Mouse (Mus musculus) heart, embryonic 16.5 days (tissue): ENCODE measurements around the gene Slc12a5. TPM values are rescaled to one million over a fixed set of nuclear protein-coding genes. Genes with fewer than 3 reads are reported as not detected.
A peak's percentile ranks its signal among the peaks of the same experiment; 100 is the strongest.

Experiments
- ATAC-seq: fragments of 200-750 bp; cut with Nextera tagmentation; replicated peaks from 2 replicates; pipeline ENCODE4 v1.8.0; 2017; ENCODE audit warnings: moderate number of reproducible peaks; ENCODE audit not compliant: insufficient read depth, low FRiP score; ENCODE audit errors: extremely low read depth
- H3K27ac ChIP-seq: fragments of 300-500 bp; sonication (generic); 2 replicates; pipeline ENCODE4 v1.5.1; 2014; ENCODE audit warnings: mild to moderate bottlenecking, low read length, control low read depth, moderate library complexity
- H3K27me3 ChIP-seq: fragments of 300-500 bp; sonication (generic); 2 replicates; pipeline ENCODE4 v1.6.1; 2014; ENCODE audit warnings: low read length, mixed read lengths; ENCODE audit not compliant: control insufficient read depth, insufficient read depth
- H3K36me3 ChIP-seq: fragments of 300-500 bp; sonication (generic); 2 replicates; pipeline ENCODE4 v1.6.1; 2014; ENCODE audit not compliant: control insufficient read depth, insufficient read depth
- H3K4me1 ChIP-seq: fragments of 300-500 bp; sonication (generic); 2 replicates; pipeline ENCODE4 v1.6.1; 2014; ENCODE audit warnings: low read length, mixed read lengths; ENCODE audit not compliant: control insufficient read depth, insufficient read depth
- H3K4me2 ChIP-seq: fragments of 300-500 bp; sonication (generic); 2 replicates; pipeline ENCODE4 v1.6.1; 2014; ENCODE audit warnings: low read depth, mild to moderate bottlenecking, control low read depth, low read length
- H3K4me3 ChIP-seq: fragments of 300-500 bp; sonication (generic); 2 replicates; pipeline ENCODE4 v1.5.1; 2014; ENCODE audit warnings: mild to moderate bottlenecking, control low read depth, low read length
- H3K9ac ChIP-seq: fragments of 300-500 bp; sonication (generic); 2 replicates; pipeline ENCODE4 v1.6.1; 2014; ENCODE audit warnings: low read length, control low read depth
- H3K9me3 ChIP-seq: fragments of 300-500 bp; sonication (generic); replicated peaks from 2 replicates; pipeline ENCODE4 v1.6.1; 2016; ENCODE audit warnings: low read length; ENCODE audit not compliant: control insufficient read depth
- WGBS: fragments of 180-500 bp; shearing (Covaris S2); extraction: QIAGEN DNeasy Blood & Tissue Kit; methylation state at CpG from one replicate; pipeline ENCODE4 v1.1.7; 2014; 5-methylcytosine and 5-hydroxymethylcytosine counted together
- polyA plus RNA-seq: library from polyadenylated mRNA; unstranded; fragments of >200 nt; fragmentation: Nextera tagmentation; extraction: Ambion mirVana; gene quantifications from 2 replicates; pipeline ENCODE4 v1.2.1, GENCODE M21; 2015

Slc12a5 gene
- polyA plus RNA-seq, 1 experiment from 2014 or later: 0.68 TPM

- Histone ChIP-seq H3K9ac (no peak overlapping the region), H3K4me3 (no peak overlapping the region), H3K4me1 (no peaks in the 10 kb centered on the region), H3K27me3 (no peaks in the 10 kb centered on the region), H3K4me2 (no peak overlapping the region), H3K36me3 (peaks cover 40% of the 10 kb centered on the region), H3K27ac (no peak overlapping the region), H3K9me3 (no peaks in the 10 kb centered on the region)
- WGBS: 84% methylated on average over 5 of the region's 5 CpGs
- no peak for ATAC-seq
Observed at GRCm38 (mm10) chr2:165014935-165015334, 54.3 kb downstream of the Slc12a5 start.

DNA sequence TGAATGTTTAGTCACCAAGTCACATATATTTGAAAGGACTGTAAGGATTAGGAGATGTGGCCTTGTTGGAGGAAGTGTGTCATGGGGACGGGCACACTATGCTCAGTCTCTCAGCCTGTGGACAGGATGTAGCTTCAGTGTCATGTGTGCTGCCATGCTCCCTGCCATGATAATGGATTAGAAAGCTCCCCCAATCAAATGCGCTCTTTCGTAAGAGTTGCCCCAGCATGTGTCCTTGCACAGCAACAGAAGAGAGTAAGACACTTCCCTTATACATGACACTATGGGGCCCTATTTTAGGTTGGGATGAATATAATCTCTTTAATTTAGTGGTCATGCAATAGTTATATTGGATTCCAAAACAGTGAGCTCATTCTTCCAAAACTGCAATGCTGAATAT is 59.9 kb downstream of the Slc12a5 start:
- no peak for ATAC-seq
- Histone ChIP-seq H3K27me3 (no peaks in the 10 kb centered on the region), H3K4me3 (no peak overlapping the region), H3K9ac (no peak overlapping the region), H3K9me3 (no peaks in the 10 kb centered on the region), H3K36me3 (peaks cover 18% of the 10 kb centered on the region), H3K4me2 (no peak overlapping the region), H3K4me1 (no peaks in the 10 kb centered on the region), H3K27ac (no peak overlapping the region)
- WGBS: 84% methylated on average over 3 of the region's 3 CpGs

DNA sequence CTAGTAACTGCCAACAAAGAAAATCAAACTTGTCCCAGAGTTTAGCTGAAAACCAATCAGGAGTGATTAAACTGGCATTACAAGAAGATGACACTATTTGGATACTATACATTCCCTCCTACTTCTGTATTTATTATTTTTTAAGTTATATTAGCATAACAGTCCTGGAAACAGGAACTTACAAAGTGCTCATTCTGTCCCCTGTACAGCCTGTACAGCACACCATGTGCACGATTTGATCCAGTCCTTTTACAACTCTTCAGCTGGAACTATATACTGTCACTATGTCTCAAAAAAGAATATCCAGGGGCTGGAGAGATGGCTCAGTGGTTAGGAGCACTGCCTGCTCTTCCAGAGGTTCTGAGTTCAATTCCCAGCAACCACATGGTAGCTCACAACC is 66.6 kb downstream of the Slc12a5 start:
- WGBS: 77% methylated on average over 1 of the region's 1 CpGs
- Histone ChIP-seq H3K36me3 (peaks cover 7% of the 10 kb centered on the region), H3K9me3 (no peaks in the 10 kb centered on the region), H3K9ac (no peak overlapping the region), H3K4me2 (no peak overlapping the region), H3K4me3 (no peak overlapping the region), H3K27me3 (no peaks in the 10 kb centered on the region), H3K27ac (no peak overlapping the region), H3K4me1 (peaks cover 6% of the 10 kb centered on the region; the same call in 1 of the 2 replicates)
- no peak for ATAC-seq

- no peak overlapping the region for H3K4me2 ChIP-seq
Observed at GRCm38 (mm10) chr2:165032533-165032932, 71.9 kb downstream of the Slc12a5 start.

DNA sequence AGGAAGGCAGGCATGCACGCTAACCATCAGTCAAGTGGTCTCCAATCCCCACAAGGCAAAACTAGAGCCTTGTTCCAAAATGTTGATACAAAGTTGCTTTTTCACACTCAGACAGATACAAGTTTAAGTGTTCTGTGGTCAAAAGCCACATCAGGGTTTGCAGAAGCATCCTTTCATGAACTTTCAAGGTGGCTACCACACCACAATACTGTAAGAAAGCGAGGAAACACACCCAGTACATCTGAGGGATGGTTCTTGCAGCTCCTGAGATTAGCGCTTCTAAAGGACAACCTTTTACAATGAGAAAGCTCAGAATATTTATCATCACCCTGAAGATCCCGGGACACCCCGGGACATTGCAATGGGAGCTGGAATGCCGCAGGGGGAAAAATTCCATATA is 72.7 kb downstream of the Slc12a5 start:
- 36% methylated on average over 6 of the region's 6 CpGs for WGBS
- H3K27ac ChIP-seq: no peak overlapping the region
- no peak for ATAC-seq

More at GRCm38 (mm10) chr2:165032533-165032932, 71.9 kb downstream of the Slc12a5 start:
- H3K4me3 ChIP-seq: no peak overlapping the region
- H3K9me3 ChIP-seq: no peaks in the 10 kb centered on the region
- no peaks in the 10 kb centered on the region for H3K27me3 ChIP-seq
- WGBS: 58% methylated on average over 3 of the region's 3 CpGs
- ATAC-seq: no peak
- H3K4me1 ChIP-seq: peaks cover 14% of the 10 kb centered on the region
- H3K27ac ChIP-seq: no peak overlapping the region
- H3K36me3 ChIP-seq: no peaks in the 10 kb centered on the region
- H3K9ac ChIP-seq: no peak overlapping the region

DNA sequence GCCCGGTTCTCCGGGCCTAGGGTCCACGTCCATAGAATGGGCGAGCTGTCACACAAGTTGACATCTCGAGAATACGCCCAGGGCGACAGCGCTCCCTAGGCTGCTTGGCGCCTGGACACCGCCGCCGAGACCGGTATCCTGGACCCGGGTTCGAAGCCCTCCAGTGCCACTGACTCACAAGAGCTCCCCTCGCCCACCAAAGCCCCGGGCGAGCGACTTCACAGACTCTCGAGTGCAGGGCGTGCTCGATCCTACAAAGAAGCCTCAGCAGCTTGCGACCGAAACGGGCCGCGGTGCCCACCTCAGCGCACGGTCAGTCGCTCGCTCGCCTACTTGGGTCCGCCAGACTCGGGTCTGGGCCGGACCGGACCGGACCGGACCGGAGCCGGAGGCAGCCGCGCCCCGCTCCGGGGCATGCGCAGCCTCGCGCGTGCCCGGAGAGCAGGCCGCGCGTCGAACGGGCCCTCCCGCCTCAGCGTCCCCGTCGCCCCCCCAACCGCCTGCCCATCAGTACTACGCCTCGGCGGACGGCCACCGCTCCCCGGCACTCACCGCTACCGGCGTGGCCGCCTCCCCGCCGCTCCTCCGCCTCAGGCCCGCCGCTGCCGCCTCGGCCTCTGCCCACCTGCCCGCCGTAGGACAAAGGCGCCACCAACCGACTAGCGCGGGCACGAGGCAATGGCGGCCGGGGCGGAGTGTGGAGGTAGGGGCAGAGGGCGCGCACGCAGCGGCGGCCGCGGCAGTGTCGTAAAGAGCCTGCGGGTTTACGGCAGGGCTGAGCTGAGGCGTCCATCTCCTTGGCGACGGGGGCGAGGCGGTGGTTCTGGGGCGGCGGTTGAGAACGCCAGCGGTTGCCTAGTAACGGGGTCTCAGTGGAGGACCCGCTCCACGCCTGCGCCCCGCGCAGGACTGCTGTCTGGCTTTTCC is 73.8 kb downstream of the Slc12a5 start, which contains the start of gene Ncoa5:
Gene Ncoa5, minus strand, starts transcription at position 737 of the 927 bp plus-strand sequence.
- peak within 1 kb of the TSS; percentile 96 for H3K9ac ChIP-seq
- peak within 1 kb of the TSS; percentile 92 for H3K4me3 ChIP-seq
- peak within 1 kb of the TSS; percentile 80 for H3K27ac ChIP-seq
- no peaks in the 10 kb centered on the region for H3K9me3 ChIP-seq
- H3K4me2 ChIP-seq: peak within 1 kb of the TSS; percentile 76
- no peaks in the 10 kb centered on the region for H3K36me3 ChIP-seq
- H3K4me1 ChIP-seq: peaks cover 14% of the 10 kb centered on the region
- no peaks in the 10 kb centered on the region for H3K27me3 ChIP-seq
- peak; percentile 96 for ATAC-seq
- WGBS: under 1% methylated on average over 103 of the region's 111 CpGs

More for the DNA sequence above, 72.7 kb downstream of the Slc12a5 start:
- Histone ChIP-seq H3K9ac (peak overlapping the region; percentile 96), H3K4me2 (peak overlapping the region; percentile 76), H3K27me3 (no peaks in the 10 kb centered on the region), H3K4me3 (peak overlapping the region; percentile 92), H3K4me1 (peaks cover 14% of the 10 kb centered on the region), H3K36me3 (no peaks in the 10 kb centered on the region), H3K9me3 (no peaks in the 10 kb centered on the region)

GRCm38 (mm10) chr2:165035058-165035431 is 74.4 kb downstream of the Slc12a5 start:
- Histone ChIP-seq H3K4me2 (peak overlapping the region; percentile 76), H3K27ac (no peak overlapping the region), H3K27me3 (no peaks in the 10 kb centered on the region), H3K4me1 (peaks cover 14% of the 10 kb centered on the region), H3K4me3 (peak overlapping the region; percentile 92), H3K9ac (no peak overlapping the region; the same call in 1 of the 2 replicates), H3K9me3 (no peaks in the 10 kb centered on the region), H3K36me3 (no peaks in the 10 kb centered on the region)
- no peak; the same call in 1 of the 2 replicates for ATAC-seq
- 55% methylated on average over 5 of the region's 5 CpGs for WGBS

DNA sequence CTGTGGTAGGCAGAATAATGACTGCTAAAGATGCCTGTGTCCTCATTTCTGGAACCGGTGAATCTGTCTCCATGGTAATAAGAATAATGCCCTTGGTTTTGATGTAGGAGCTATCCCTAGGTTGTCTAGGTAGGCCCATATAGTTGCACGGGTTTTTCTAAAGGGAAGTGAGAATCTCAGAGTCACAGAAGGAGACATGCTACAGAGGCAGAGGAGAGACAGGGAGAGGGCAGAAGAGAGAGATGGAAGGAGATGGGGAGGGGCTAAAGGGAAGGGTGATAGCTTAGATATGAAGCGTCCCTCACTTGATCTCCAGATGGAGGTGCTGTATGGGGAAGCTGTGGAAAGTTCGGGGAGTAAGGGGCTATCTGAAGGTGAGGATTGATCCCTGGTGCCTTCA is 76.8 kb downstream of the Slc12a5 start:
- WGBS: 50% methylated on average over 4 of the region's 4 CpGs
- no peak overlapping the region for H3K9ac ChIP-seq
- no peaks in the 10 kb centered on the region for H3K9me3 ChIP-seq
- H3K4me3 ChIP-seq: no peak overlapping the region
- no peak for ATAC-seq
- no peak overlapping the region for H3K27ac ChIP-seq
- H3K4me1 ChIP-seq: peaks cover 13% of the 10 kb centered on the region
- no peaks in the 10 kb centered on the region for H3K36me3 ChIP-seq
- H3K27me3 ChIP-seq: no peaks in the 10 kb centered on the region
- H3K4me2 ChIP-seq: no peak overlapping the region

GRCm38 (mm10) chr2:165042126-165042525 is 81.5 kb downstream of the Slc12a5 start:
- Histone ChIP-seq H3K4me1 (no peaks in the 10 kb centered on the region), H3K4me2 (no peak overlapping the region), H3K9me3 (no peaks in the 10 kb centered on the region), H3K36me3 (no peaks in the 10 kb centered on the region), H3K4me3 (no peak overlapping the region), H3K27me3 (no peaks in the 10 kb centered on the region), H3K9ac (no peak overlapping the region), H3K27ac (no peak overlapping the region)
- 69% methylated on average over 5 of the region's 5 CpGs for WGBS
- no peak for ATAC-seq
